In the genomic region with DNA sequence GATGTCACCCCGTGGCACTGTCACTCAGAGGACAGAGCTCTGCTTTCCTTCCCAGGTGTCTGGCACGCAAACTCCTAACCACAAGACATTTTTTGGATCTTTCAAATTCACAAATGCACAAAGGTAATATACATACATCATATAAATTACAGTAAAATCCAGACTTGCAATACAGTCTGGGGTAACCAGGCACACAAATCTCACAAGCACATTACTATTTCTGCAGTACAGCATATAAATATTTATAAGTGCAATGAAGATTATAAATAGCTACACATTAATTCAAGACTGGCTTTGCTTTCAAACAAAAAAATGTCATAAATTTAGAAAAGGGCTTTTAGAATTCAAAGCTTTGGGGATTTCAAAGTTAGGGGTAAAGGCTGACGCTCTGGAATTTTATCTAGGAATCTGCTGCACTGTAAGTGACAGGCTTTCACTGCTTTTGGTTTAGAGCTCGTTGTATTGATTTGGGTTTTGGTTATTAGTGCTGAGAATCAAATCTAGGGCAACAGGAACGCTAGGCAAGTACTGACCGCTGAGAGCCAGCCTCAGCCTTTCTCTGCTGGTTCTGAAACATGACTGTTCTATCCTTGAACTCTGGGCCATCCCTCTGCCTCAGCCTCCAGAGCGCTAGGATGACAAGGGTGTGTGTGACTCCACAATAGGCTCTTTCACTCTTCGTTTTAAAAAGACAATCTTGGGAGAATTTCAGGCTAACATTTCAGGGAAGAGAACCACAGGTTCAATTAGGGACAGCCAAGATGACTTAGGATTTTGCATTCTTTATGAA, we compare ENCODE assay signal across 31 mouse cellular contexts. TPM values are rescaled to one million over a fixed set of nuclear protein-coding genes. Genes with fewer than 3 reads are reported as not detected.
DNase-seq lines count a peak whose midpoint lies in the region; ATAC-seq and TF ChIP-seq lines count a peak whose summit lies in the region.
"Had no signal": no experiment of that assay in that cellular context is flagged by ENCODE, and none has a peak within 500 bp of the region (broad histone marks: within the 10 kb centered on the region; RNA-seq: fewer than 3 reads in every experiment).

No protein-coding gene starts in this region.

- no peak overlapping the region for H3K9ac ChIP-seq in kidney, postnatal 0 days (ENCODE audit: low read depth, low read length)
- no peak overlapping the region for H3K9ac ChIP-seq in kidney, embryonic 15.5 days
- no peak overlapping the region for H3K9ac ChIP-seq in midbrain, embryonic 15.5 days
- H3K9ac ChIP-seq in hindbrain, embryonic 11.5 days (ENCODE audit: low read depth, low read length): no peak overlapping the region
- H3K9ac ChIP-seq: heart, embryonic 12.5 days; limb, embryonic 12.5 days; liver, embryonic 15.5 days; lung, embryonic 15.5 days; neural tube, embryonic 13.5 days had no signal

- H3K4me2 ChIP-seq in kidney, postnatal 0 days (ENCODE audit: low read length): no peak overlapping the region
- H3K4me2 ChIP-seq in kidney, embryonic 15.5 days: no peak overlapping the region
- H3K4me2 ChIP-seq in midbrain, embryonic 15.5 days: no peak overlapping the region
- H3K4me2 ChIP-seq in hindbrain, embryonic 11.5 days (replicated peaks; ENCODE audit: low read depth, low read length): no peak overlapping the region
- H3K4me2 ChIP-seq: heart, embryonic 12.5 days; limb, embryonic 12.5 days; liver, embryonic 15.5 days; lung, embryonic 15.5 days; neural tube, embryonic 13.5 days had no signal

- peak; percentile 69 for ATAC-seq in frontal cortex, adult (ENCODE audit: low TSS enrichment)
- ATAC-seq in kidney, postnatal 0 days (replicated peaks; ENCODE audit: low FRiP score, low read depth): no peak
- no peak for ATAC-seq in kidney, embryonic 15.5 days (replicated peaks; ENCODE audit: low FRiP score)
- ATAC-seq in midbrain, embryonic 15.5 days (replicated peaks): no peak; the same call in 1 of the 2 replicates
- no peak for ATAC-seq in hindbrain, embryonic 11.5 days (ENCODE audit: low FRiP score)
- ATAC-seq: activated CD4-positive, CD25-positive, alpha-beta regulatory T cell, adult 4 months; hindbrain, embryonic 16.5 days had no signal

- TF ChIP-seq CTCF in kidney, postnatal 0 days (IDR thresholded peaks at IDR 0.05; ENCODE audit: low read depth): no peak

- H3K9me3 ChIP-seq in kidney, postnatal 0 days (replicated peaks; ENCODE audit: low read length): no peaks in the 10 kb centered on the region
- no peaks in the 10 kb centered on the region for H3K9me3 ChIP-seq in kidney, embryonic 15.5 days (replicated peaks)
- H3K9me3 ChIP-seq in midbrain, embryonic 15.5 days: no peaks in the 10 kb centered on the region
- no peaks in the 10 kb centered on the region for H3K9me3 ChIP-seq in hindbrain, embryonic 11.5 days (ENCODE audit: control insufficient read depth, low read length)
- H3K9me3 ChIP-seq: heart, embryonic 12.5 days; hindbrain, embryonic 10.5 days; limb, embryonic 12.5 days; liver, embryonic 15.5 days; lung, embryonic 15.5 days; neural tube, embryonic 13.5 days had no signal

- H3K4me3 ChIP-seq in kidney, postnatal 0 days (replicated peaks; ENCODE audit: low read depth, low read length): no peak overlapping the region
- no peak overlapping the region for H3K4me3 ChIP-seq in kidney, embryonic 15.5 days (replicated peaks)
- no peak overlapping the region for H3K4me3 ChIP-seq in midbrain, embryonic 15.5 days
- H3K4me3 ChIP-seq in hindbrain, embryonic 11.5 days (ENCODE audit: low read depth, low read length): no peak overlapping the region
- H3K4me3 ChIP-seq: heart, embryonic 12.5 days; hindbrain, embryonic 10.5 days; layer of hippocampus, adult 2 months; left cerebral cortex, adult 2 months; limb, embryonic 12.5 days; liver, embryonic 15.5 days; lung, embryonic 15.5 days; neural tube, embryonic 13.5 days had no signal

- H3K27me3 ChIP-seq in kidney, postnatal 0 days (ENCODE audit: insufficient read depth, low read length): no peaks in the 10 kb centered on the region
- H3K27me3 ChIP-seq in kidney, embryonic 15.5 days: no peaks in the 10 kb centered on the region
- H3K27me3 ChIP-seq in midbrain, embryonic 15.5 days (replicated peaks): no peaks in the 10 kb centered on the region
- H3K27me3 ChIP-seq in hindbrain, embryonic 11.5 days (ENCODE audit: control insufficient read depth, insufficient read depth, low read length): no peaks in the 10 kb centered on the region
- H3K27me3 ChIP-seq: CH12.LX; heart, embryonic 12.5 days; limb, embryonic 12.5 days; liver, embryonic 15.5 days; lung, embryonic 15.5 days; neural tube, embryonic 13.5 days had no signal

- no peak overlapping the region for H3K27ac ChIP-seq in kidney, postnatal 0 days
- no peak overlapping the region for H3K27ac ChIP-seq in kidney, embryonic 15.5 days
- H3K27ac ChIP-seq in midbrain, embryonic 15.5 days: peak overlapping the region; percentile 49; the same call in 1 of the 2 replicates
- no peak overlapping the region for H3K27ac ChIP-seq in hindbrain, embryonic 11.5 days (ENCODE audit: low read depth, low read length)
- H3K27ac ChIP-seq: hindbrain, embryonic 10.5 days; layer of hippocampus, adult 2 months; left cerebral cortex, adult 2 months; limb, embryonic 12.5 days; liver, embryonic 15.5 days; lung, embryonic 15.5 days; neural tube, embryonic 13.5 days had no signal

- 77% methylated on average over 8 of the region's 8 CpGs for WGBS in kidney, postnatal 0 days
- 81% methylated on average over 8 of the region's 8 CpGs for WGBS in kidney, embryonic 15.5 days
- whole genome bisulfite sequencing in midbrain, embryonic 15.5 days: 78% methylated on average over 8 of the region's 8 CpGs
- 88% methylated on average over 8 of the region's 8 CpGs for WGBS in hindbrain, embryonic 11.5 days

- peak; percentile 52 for DNase-seq in adrenal gland, adult 2 months
- no peak for DNase-seq in adrenal gland, postnatal 14 days
- no peak for DNase-seq in frontal cortex, postnatal 10 days (ENCODE audit: low spot score in 2 of 2)
- peak; percentile 36 for DNase-seq in kidney, postnatal 0 days (ENCODE audit: low spot score)
- DNase-seq in hindbrain, embryonic 11.5 days (ENCODE audit: low spot score): no peak
- DNase-seq: adrenal gland, adult 8-10 months; cerebellum, adult 8-10 months; cerebellum, postnatal 25 days; gastrocnemius, postnatal 36 days; heart, adult 18-20 months; heart, postnatal 14 days; kidney, postnatal 36 days; lung, postnatal 36 days; retina, postnatal 1 day; right cerebral cortex, postnatal 14 days had no signal

- H3K36me3 ChIP-seq in kidney, postnatal 0 days (ENCODE audit: insufficient read depth, low read length): no peaks in the 10 kb centered on the region
- H3K36me3 ChIP-seq in kidney, embryonic 15.5 days: no peaks in the 10 kb centered on the region
- no peaks in the 10 kb centered on the region for H3K36me3 ChIP-seq in midbrain, embryonic 15.5 days (replicated peaks)
- H3K36me3 ChIP-seq in hindbrain, embryonic 11.5 days (ENCODE audit: control insufficient read depth, insufficient read depth, low read length): no peaks in the 10 kb centered on the region
- H3K36me3 ChIP-seq: heart, embryonic 12.5 days; hindbrain, embryonic 10.5 days; limb, embryonic 12.5 days; liver, embryonic 15.5 days; lung, embryonic 15.5 days had no signal

- no peaks in the 10 kb centered on the region for H3K4me1 ChIP-seq in kidney, postnatal 0 days (replicated peaks; ENCODE audit: insufficient read depth, low read length)
- no peaks in the 10 kb centered on the region for H3K4me1 ChIP-seq in kidney, embryonic 15.5 days
- H3K4me1 ChIP-seq in midbrain, embryonic 15.5 days: peaks cover 15% of the 10 kb centered on the region; the same call in 1 of the 2 replicates
- H3K4me1 ChIP-seq in hindbrain, embryonic 11.5 days (replicated peaks; ENCODE audit: control insufficient read depth, insufficient read depth, low read length): no peaks in the 10 kb centered on the region
- H3K4me1 ChIP-seq: heart, embryonic 12.5 days; hindbrain, embryonic 10.5 days; limb, embryonic 12.5 days; liver, embryonic 15.5 days had no signal

RNA-seq across cellular contexts. Expression of gene Osbpl9, which starts 16.3 kb away (rescaled TPM):
- total RNA-seq in adrenal gland, adult 2 months (2021): 100 to 1,000 TPM; 112 to 168 TPM
- 63.2 and 68.5 TPM in 2 replicates for polyA plus RNA-seq in adrenal gland, adult 2 months (2012; rRNA removed)
- total RNA-seq in adrenal gland, postnatal 14 days (2021): 128 and 156 TPM in 2 replicates
- polyA plus RNA-seq in kidney, postnatal 0 days (2015; fragmentation: Nextera tagmentation; extraction: Ambion mirVana): 78.6 and 81.0 TPM in 2 replicates
- 68.9 and 70.5 TPM in 2 replicates for polyA plus RNA-seq in kidney, embryonic 15.5 days (2015; fragmentation: Nextera tagmentation; extraction: Ambion mirVana)
- polyA plus RNA-seq in midbrain, embryonic 15.5 days (2015; fragmentation: Nextera tagmentation; extraction: Ambion mirVana): 74.0 and 75.0 TPM in 2 replicates
- polyA plus RNA-seq in hindbrain, embryonic 11.5 days (2014; fragmentation: Nextera tagmentation; extraction: Ambion mirVana): 77.3 and 84.3 TPM in 2 replicates

RNA-seq across cellular contexts. Expression of gene Calr4, which starts 48.5 kb away (rescaled TPM):
- 1 to 10 TPM in 1 of 2 experiments, under 1 TPM in 1; 0.24 to 1.5 TPM for total RNA-seq in adrenal gland, adult 2 months (2021)
- not detected in 2 replicates for polyA plus RNA-seq in adrenal gland, adult 2 months (2012; rRNA removed)
- 1.5 TPM in 2 replicates for total RNA-seq in adrenal gland, postnatal 14 days (2021)
- 0.12 and 0.36 TPM in 2 replicates for polyA plus RNA-seq in kidney, postnatal 0 days (2015; fragmentation: Nextera tagmentation; extraction: Ambion mirVana)
- polyA plus RNA-seq in kidney, embryonic 15.5 days (2015; fragmentation: Nextera tagmentation; extraction: Ambion mirVana): 0.27 and 0.29 TPM in 2 replicates
- 0.18 and 0.40 TPM in 2 replicates for polyA plus RNA-seq in midbrain, embryonic 15.5 days (2015; fragmentation: Nextera tagmentation; extraction: Ambion mirVana)
- polyA plus RNA-seq in hindbrain, embryonic 11.5 days (2014; fragmentation: Nextera tagmentation; extraction: Ambion mirVana): 0.09 and 0.54 TPM in 2 replicates
- total RNA-seq: CH12.LX; gastrocnemius, postnatal 36 days; heart, adult 18-20 months; liver, adult 2 months had no signal
- polyA plus RNA-seq: activated CD4-positive, CD25-positive, alpha-beta regulatory T cell, adult 4 months; hindbrain, embryonic 10.5 days; limb, embryonic 12.5 days; liver, adult 2 months; liver, embryonic 15.5 days; lung, embryonic 15.5 days; small intestine, adult 2 months had no signal

Comparison
In these comparisons a context has a peak if more than half of its experiments do, and no peak if none do; other contexts are left out.
1. DNase-seq: peak in adrenal gland, adult 2 months (single experiment) and kidney, postnatal 0 days (single experiment); none in adrenal gland, postnatal 14 days (single experiment), frontal cortex, postnatal 10 days (0 of 2) and hindbrain, embryonic 11.5 days (single experiment).